In the genomic region with DNA sequence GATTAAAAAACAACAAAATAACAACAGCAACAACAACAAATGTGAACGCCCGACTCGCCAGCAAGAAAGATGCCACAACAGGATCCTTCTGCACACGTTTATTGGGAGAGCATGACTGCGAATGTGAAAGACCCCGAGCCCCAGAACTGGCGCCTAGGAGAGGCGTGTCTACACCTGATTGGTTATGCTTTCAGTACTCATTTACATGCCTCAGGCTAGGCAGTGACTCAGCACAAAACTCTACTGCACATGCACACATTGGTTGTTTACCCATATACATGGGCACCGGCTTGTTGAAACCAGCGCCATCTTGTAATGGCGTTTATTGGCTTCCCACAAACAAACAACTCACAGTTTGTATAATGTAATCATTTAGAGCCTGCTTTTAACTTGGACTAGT, we compare ENCODE assay signal across 25 mouse cellular contexts. TPM values are rescaled to one million over a fixed set of nuclear protein-coding genes. Genes with fewer than 3 reads are reported as not detected.
"Had no signal": no experiment of that assay in that cellular context is flagged by ENCODE, and none has a peak within 500 bp of the region (broad histone marks: within the 10 kb centered on the region; RNA-seq: fewer than 3 reads in every experiment).

No protein-coding gene starts in this region.

- H3K4me1 ChIP-seq: limb, embryonic 10.5 days; limb, embryonic 13.5 days; liver, embryonic 13.5 days; stomach, embryonic 15.5 days had no signal

- H3K27ac ChIP-seq: layer of hippocampus, adult 2 months; limb, embryonic 10.5 days; limb, embryonic 13.5 days; liver, embryonic 13.5 days; stomach, embryonic 15.5 days had no signal

- H3K4me3 ChIP-seq: layer of hippocampus, adult 2 months; limb, embryonic 10.5 days; limb, embryonic 13.5 days; liver, embryonic 13.5 days; stomach, embryonic 15.5 days had no signal

- H3K36me3 ChIP-seq: limb, embryonic 10.5 days; limb, embryonic 13.5 days; liver, embryonic 13.5 days; stomach, embryonic 15.5 days had no signal

- DNase-seq: kidney, adult 9 months; kidney, postnatal 14 days; kidney, postnatal 4 days; layer of hippocampus, adult 9-11 months; liver; liver, embryonic 13.5 days; lung, adult 2 months; lung, postnatal 14 days; lung, postnatal 4 days; midbrain, embryonic 14.5 days; right cerebral cortex, adult 18-20 months; right cerebral cortex, postnatal 14 days; right cerebral cortex, postnatal 4 days; spleen, adult 18-20 months; thymus, postnatal 25 days had no signal

- H3K9me3 ChIP-seq: liver, embryonic 13.5 days; stomach, embryonic 15.5 days had no signal

- H3K9ac ChIP-seq: limb, embryonic 13.5 days; liver, embryonic 13.5 days; stomach, embryonic 15.5 days had no signal

RNA-seq across cellular contexts. Expression of a gene that starts 9.5 kb away (rescaled TPM):
- total RNA-seq: layer of hippocampus, adult 2 months; layer of hippocampus, postnatal 25 days; left cerebral cortex, adult 18-20 months; left cerebral cortex, postnatal 25 days; megakaryocyte progenitor cell, adult 5-6 weeks; megakaryocyte-erythroid progenitor cell, adult 5-6 weeks; midbrain, postnatal 0 days had no signal

RNA-seq across cellular contexts. Expression of a gene that starts 36.1 kb away (rescaled TPM):
- total RNA-seq: layer of hippocampus, adult 2 months; layer of hippocampus, postnatal 25 days; left cerebral cortex, adult 18-20 months; left cerebral cortex, postnatal 25 days; megakaryocyte progenitor cell, adult 5-6 weeks; megakaryocyte-erythroid progenitor cell, adult 5-6 weeks; midbrain, postnatal 0 days had no signal

RNA-seq across cellular contexts. Expression of a gene that starts 58.9 kb away (rescaled TPM):
- total RNA-seq: layer of hippocampus, adult 2 months; layer of hippocampus, postnatal 25 days; left cerebral cortex, adult 18-20 months; left cerebral cortex, postnatal 25 days; megakaryocyte progenitor cell, adult 5-6 weeks; megakaryocyte-erythroid progenitor cell, adult 5-6 weeks; midbrain, postnatal 0 days had no signal
